Mouse (Mus musculus): ENCODE measurements around the gene Sh3d19.

The Sh3d19 gene

GRCm38 (mm10) chr3:86028658-86029375, 57.9 kb downstream of the Sh3d19 start:
- in situ Hi-C loops (cut with MboI, MseI), result no loop called here

DNA sequence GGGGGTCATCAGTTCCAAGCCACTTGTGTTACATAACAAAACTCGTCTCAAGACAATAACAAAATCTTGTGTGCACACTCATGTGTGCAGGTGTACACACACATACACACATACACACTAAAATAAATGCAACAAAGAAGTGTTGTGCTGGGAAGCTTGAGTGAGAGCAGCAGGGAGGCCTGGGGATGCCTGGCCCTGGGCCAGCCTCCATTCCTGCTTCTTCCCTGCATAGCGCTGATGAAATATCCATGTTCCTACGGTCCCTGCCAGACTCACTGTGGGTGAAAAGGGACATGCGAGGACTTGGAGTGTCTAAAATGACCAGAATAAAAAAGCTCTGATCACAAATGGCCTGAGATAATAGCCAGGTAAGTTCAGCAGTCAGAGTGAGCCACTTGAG, 59.7 kb downstream of the Sh3d19 start:
- in situ Hi-C loops (cut with MboI, MseI), result no loop called here

DNA sequence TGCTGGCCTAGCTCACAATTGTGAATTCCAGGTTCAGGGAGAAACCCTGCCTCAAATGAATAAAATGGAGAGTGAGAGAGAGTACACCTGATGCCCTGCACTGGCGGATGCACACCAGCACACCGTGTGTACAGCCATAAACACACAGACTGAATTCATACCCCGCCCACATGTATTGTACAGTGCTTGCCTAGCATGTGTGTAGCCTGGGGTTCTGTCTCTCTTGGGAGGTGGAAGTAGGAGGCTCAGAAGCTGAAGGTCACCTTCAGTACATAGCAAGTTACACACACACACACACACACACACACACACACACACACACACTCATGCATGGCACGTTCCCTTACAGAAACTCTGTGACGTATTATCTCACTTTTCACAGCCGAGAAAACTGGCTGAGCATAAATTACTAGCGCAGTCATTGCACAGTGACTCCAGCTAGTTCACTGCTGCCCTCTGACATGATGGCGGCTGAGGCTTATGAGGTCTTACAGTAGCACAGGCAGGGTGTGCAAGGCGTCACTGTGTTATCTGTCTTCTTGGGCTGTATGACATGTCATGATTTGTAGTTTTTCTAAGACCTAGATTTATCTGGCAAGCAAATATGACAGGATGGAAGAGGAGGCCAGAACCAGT, 62.7 kb downstream of the Sh3d19 start:
- in situ Hi-C loops (cut with MboI, MseI), result no loop called here

- in situ Hi-C loops (cut with MboI, MseI), result no loop called here
Measured at GRCm38 (mm10) chr3:86037926-86038484, 67.1 kb downstream of the Sh3d19 start.

DNA sequence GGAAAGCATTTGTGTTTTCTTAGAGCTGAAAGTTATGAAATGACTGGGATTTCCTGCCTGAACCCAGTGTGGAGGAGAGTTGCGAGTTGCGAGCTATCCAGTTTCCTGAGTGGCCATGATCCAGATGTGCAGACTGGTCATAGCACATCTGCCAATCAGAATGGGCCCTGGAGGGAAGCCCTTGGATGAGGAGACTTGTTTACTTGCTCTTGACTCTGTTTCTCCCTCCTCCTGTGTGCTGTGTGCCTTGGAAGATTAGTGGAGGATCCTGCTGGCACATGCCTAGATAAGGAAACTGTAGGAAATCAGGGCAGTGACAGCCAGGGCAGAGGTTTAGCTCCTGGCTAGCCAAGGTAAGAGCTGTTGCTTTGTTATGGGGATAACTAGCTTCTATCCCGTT, 67.7 kb downstream of the Sh3d19 start:
- in situ Hi-C loops (cut with MboI, MseI), result no loop called here

DNA sequence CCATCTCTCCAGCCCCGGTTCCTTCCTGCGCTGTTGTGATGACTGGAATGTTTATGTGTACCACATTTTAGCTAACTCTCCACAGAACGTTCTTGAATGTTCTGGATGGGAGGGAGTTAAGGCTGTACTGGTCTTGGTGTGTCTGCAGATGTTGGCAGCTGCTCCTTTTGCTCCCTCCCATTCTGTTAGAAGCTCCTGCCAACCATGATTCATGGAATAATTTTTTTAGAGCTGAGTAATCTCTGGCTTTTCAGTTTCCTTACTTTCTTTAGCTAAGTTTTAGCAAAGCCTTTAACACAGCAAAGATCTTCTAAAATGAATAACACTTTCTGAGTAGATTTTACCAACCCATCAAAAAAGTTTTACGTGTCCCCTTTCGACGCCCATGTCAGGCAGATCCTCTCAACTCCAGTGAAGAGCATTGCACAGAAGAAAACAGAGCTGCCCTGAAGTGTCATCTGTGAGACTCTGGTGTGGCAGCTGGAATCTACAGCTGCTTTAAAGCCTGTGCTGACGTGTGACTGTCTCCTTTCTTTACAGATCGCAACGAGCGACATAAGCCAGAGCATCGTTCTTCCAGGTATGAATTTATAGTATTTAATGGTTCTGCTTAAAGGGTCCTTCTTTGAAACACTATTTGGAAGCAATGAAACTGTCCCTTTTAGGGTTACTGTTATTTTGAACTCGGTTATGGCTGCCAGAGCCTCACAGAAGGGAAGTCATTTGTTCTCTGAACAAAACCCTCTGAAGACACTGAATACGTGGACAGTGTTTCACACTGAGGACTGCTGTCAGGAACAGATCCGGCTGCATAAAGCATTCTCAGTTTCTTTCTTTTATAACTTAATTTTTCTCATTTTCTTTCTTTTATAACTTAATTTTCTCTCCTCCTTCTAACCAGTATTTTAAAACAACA, 69.6 kb downstream of the Sh3d19 start:
- in situ Hi-C loops (cut with MboI, MseI), result no loop called here

DNA sequence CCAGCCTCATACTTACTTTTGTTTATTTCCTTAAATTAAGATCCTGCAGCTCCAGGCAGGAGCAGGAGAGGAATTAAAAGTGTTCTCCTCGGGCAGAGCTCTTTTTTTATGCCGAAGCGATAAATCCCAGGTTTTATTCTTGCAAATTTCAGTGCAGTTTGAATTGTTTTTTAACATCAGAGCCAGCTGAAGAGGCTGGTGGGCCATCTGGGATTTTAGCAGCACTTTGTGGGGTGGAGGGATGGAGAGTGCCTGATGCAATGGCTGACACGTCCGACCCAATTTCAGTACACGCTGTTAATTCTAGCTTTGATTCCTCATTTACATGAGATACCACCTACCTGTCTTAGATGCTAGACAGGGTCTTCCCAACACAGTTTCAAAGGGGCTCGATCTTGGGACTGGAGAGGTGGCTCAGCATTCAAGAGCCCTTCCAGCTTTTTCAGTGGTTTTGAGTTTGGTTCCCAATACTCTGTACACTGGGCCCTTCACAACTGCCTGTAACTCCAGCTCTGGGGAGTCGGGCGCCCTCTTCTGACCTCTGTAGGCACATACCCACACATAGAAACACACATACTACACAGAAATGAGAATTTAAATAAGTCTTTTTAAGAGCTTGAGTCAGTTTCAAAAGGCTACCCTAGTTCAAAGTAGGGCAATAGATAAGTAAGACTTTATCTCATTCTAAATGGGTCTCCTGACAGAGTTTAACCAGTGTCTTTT, 76.9 kb downstream of the Sh3d19 start:
- in situ Hi-C loops (cut with MboI, MseI), result no loop called here

DNA sequence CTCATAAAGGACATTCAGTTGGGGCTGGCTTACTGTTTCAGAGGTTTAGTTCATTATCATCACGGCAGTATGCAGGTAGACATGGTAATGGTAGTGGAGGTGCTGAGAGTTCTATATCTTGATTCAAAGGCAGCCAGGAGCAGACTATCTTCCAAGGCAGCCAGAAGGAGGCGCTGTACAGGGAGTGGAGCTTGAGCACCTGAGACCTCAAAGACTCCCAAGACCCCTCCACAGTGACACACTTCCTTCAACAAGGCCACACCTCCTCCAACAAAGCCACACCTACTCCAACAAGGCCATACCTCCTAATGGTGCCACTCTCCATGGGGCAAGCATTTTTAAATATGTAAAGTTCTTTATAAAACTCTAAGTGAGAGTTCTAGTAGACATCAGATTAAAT, 78.1 kb downstream of the Sh3d19 start:
- in situ Hi-C loops (cut with MboI, MseI), result no loop called here

- in situ Hi-C loops (cut with MboI, MseI), result no loop called here
Measured at GRCm38 (mm10) chr3:86056678-86057077, 85.8 kb downstream of the Sh3d19 start.

- in situ Hi-C loops (cut with MboI, MseI), result no loop called here
Measured at GRCm38 (mm10) chr3:86057436-86058095, 86.7 kb downstream of the Sh3d19 start.

- in situ Hi-C loops (cut with MboI, MseI), result no loop called here
Measured at GRCm38 (mm10) chr3:86069646-86070250, 98.8 kb downstream of the Sh3d19 start.

GRCm38 (mm10) chr3:86070799-86071198, 99.9 kb downstream of the Sh3d19 start:
- in situ Hi-C loops (cut with MboI, MseI), result no loop called here

- in situ Hi-C loops (cut with MboI, MseI), result no loop called here
Measured at GRCm38 (mm10) chr3:86072066-86072465, 101.2 kb downstream of the Sh3d19 start.

DNA sequence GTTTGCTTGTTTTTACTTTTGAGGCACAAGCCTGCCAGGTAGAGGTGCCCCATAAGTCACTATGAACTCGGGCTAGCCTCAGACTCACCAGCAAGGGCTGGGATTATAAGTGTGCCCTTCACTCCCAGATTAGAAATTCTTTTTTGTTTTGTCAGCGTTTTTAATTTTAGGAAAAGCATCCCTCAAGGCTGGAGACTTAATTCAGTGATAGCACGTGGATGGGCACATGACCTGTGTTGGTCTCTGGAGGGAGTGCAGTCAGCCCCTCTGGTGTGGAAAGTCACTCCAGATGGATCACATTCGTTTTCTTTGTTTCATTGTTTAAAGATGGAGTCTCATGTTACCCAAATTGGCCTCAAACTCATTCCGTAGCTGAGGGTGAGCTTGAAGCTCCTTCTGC, 102.0 kb downstream of the Sh3d19 start:
- in situ Hi-C loops (cut with MboI, MseI), result no loop called here

- in situ Hi-C loops (cut with MboI, MseI), result no loop called here
Measured at GRCm38 (mm10) chr3:86075593-86075992, 104.7 kb downstream of the Sh3d19 start.

DNA sequence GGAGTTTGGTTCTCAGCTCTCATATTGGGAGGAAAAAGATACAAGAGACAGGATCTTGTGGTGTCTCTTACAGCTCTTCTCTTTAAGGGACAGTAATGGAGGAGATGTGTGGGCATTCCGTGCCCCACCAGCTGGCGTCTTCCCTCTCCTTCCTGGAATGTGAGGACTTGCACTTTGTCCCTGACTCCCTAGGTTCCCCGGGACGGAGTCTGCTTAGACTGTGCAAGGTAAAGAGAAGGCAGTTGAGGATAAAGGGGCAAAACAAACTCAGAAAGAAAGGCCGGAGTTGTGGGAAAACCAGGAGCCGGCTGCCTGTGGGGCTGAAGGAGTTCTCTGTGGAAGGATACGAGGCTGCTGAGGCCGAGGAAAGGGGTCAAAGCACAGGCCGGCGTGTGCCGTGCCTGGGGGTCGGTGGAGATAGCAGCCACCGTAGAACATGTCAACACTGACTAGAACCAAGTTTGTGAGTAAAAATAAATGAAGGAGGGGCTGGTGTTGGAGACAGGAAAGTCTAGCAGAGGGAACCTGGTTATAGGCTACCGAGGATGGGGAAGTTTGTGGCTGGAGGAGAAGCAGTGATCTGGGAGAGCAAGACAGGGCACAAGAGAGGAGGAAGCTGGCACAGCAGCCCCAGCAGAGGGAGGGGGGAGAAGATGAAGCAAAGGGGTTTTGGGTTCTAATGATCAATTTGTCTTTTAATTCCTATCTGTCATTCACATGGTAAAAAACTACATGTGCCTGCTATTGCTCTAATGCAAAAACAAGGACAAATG, 105.8 kb downstream of the Sh3d19 start:
- in situ Hi-C loops (cut with MboI, MseI), result no loop called here

DNA sequence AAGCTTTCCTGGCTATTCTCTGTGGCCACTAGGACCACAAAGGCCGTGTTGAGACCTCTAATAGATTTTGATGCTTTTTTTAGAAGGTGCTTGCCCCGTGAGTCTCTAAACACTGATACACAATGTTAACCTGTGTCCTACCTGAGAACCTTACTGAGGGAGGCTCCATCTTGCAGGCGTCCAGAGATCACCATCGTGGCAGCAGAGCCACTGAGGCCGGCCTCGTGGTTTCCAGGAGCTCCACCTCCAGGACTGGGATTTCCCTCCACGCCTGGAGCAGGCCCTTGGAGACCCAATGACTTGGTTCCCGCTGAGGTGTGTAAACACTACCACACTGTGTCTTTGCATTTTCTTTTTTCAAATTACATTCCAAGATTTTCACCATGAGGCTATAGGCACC, 112.1 kb downstream of the Sh3d19 start:
- in situ Hi-C loops (cut with MboI, MseI), result no loop called here

- in situ Hi-C loops (cut with MboI, MseI), result no loop called here
Measured at GRCm38 (mm10) chr3:86085001-86085400, 114.1 kb downstream of the Sh3d19 start.

- in situ Hi-C loops (cut with MboI, MseI), result no loop called here
Measured at GRCm38 (mm10) chr3:86087872-86088271, 117.0 kb downstream of the Sh3d19 start.
